Mouse (Mus musculus): ENCODE results near the gene Elf3.
"Not testable (repeated sequence)": the region's sequence is repeated elsewhere in the genome, so short reads cannot be mapped to it uniquely, and the experiment has no call there.

Elf3 gene

DNA sequence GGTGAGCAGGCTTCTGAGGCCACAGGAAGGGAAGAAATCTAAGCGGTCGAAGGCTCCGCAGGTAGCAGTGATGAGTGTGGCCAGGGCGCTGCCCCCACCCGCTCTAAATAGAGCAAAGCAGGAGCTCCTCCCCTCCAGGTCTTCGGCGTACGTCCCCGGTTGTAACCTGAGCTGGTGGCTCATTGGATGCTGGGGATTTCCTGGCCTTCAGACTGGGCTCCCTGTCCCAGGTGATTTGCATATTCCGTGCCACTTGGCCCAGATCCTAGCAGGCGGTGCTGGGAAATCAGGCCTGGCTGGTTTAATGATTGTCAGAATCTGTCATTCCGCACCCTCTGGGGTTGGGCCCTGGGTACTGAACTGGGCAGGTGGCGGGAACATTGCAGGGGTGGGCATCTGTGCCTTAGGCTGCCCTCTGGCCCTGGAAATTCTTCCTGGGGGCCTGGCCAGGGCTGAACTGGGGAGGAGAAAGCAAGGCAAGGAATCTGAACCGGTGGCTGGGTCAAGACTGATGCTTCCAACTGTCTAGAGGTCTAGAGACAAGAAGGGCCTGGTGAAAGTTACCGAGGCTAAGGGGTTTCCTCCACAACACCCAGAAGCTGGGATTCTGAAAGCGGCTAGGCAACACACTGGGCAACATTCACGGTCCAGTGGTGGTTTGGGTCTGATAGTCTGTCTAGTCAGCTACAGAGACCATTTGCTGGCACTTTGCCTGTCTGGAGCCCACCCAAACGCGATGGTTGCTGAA, at the start of gene Elf3:
Gene Elf3, minus strand, starts transcription at position 189 of the 748 bp plus-strand sequence.
- DNase-seq = no peak

DNA sequence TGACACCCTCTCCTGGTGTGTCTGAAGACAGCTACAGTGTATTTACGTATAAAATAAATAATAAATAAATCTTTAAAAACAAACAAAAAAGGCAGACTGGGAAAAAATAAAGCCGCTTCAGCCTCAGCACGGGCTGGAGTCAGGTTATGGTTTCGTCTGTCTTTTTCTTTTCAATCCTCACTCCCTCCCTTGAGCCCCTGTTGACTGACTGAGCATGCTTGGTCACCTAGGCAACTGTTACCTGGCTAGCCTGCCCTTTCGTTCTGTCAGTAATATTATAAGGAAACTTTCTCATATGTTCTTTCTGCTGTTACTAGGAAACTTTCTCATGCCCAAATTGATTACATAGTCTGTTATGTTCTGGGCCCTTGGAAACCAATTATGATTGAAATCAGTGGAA, 32.5 kb upstream of the Elf3 start:
- DNase-seq = no peak

DNA sequence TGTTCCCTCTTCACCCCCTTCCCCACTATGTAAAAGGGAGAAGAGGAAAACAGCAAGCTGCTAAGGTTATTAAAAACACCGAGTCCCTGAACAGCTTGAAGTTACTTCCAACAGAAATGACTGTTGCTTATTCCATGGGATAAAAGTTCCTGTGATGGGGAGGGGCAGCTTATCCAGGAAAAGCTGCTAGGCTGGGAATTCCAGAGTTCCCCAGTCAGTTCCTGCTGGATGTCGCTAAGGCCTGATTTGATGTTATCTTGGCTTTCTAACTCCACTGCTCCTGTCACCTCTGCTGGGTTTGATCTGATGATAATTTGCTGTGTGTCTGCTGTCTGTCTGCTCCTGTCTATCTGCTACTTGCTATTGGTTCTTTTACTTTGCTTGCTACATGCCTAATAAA, 27.9 kb upstream of the Elf3 start:
- no peak for DNase-seq

DNA sequence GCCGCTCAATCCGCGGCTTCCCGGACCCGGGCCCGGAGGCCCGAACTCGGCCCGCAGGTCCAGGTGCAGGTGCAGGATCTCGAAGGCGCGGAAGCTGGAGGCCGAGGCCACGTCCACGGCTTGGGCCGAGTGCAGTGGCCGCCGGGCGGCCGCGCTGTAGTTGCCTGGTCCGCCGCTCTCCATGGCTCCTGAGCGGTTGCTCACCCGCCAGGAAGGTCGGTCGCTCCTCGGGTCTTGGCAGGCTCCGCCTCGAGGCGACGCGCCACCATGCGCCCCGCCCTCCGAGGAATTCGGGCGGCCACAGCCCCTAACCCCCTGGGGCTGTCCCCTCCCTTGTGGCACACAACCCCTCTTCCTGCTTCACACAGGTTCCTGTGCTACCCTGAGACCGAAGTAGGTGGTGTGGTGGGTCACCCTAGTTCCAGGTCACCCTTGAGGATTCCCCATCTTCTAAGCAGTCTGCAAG, 25.5 kb upstream of the Elf3 start, which contains the start of gene Rnpep:
Gene Rnpep, minus strand, starts transcription at position 259 of the 466 bp plus-strand sequence.
- peak; percentile 79 for DNase-seq

DNA sequence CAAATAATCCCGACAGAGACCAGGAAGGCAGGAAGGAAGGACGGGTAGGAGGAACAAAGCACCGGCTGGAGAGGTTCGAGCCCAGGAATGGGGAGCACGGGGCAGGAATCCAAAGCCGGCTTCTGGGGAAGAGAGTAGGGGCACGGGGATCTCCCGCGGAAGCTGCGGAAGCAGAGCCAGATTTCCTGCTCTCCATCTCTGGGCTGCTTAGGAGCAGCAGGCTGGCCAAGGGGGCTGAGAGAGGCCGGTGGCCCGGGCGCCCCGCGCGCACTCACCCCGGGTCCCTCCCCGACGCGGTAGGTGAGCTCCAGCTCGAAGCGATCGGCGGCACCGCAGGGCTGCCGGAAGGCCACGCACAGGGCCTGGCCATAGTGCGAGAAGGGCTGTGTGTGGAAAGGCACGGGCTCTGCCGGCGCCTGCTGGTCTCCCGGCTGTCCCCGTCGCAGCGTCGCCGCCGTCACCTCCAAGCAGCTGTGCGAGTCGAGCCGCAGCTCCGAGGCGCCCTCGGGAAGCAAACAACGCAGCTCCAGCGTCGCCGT, 25.0 kb upstream of the Elf3 start:
- peak; percentile 55 for DNase-seq

DNA sequence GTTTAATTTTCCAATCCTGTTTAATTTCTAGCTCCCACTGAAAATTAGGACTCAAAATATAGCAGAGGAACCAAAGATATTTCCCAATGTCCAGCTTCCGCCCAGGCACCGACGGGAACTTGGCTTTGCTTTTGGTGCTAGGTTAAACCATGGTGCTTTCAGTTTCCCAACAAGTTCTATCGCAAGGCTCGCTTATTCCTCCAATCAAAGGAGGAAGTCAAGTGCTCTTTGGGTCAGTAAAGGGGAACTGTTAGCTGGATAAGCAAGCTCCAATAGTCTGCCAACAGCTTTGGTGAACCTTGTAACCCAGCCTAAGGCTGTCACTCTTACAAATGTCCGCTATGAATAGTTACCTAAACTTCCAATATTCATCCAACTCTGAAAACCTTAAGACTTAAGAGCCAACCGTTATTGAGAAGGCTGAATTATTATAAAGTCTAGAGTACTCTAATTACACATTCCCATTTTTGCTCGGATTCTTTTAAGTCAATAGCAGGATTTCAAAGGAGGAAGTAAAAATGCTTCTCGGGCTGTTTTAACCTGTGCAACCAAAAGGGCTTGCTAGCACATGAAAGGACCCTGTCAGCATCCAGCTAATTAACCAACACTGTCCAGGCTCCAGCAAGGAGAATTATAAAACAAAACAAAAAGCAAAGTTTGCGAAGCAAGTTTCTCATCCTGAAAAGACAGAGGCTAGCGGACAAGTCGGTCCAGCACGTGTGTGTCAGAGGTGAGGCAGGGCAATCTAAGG, 24.3 kb upstream of the Elf3 start:
- DNase-seq = no peak

DNA sequence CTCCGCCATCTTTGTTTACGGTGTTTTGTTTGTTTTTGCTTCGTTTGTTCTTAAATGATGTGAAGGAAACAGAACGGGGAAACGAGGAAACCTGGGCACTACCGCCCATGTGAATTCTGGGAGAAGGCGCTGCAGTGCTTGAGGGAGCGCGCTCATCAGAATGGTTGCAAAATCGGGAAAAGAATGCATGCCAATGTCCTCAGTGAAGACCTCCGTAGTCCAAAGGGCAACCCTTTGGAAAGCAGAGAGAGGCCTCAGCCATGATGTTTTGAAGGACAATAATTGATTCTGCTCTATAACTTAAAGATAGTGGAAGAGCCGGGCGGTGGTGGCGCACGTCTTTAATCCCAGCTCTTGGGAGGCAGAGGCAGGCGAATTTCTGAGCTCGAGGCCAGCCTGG, 23.5 kb upstream of the Elf3 start:
- no peak for DNase-seq

DNA sequence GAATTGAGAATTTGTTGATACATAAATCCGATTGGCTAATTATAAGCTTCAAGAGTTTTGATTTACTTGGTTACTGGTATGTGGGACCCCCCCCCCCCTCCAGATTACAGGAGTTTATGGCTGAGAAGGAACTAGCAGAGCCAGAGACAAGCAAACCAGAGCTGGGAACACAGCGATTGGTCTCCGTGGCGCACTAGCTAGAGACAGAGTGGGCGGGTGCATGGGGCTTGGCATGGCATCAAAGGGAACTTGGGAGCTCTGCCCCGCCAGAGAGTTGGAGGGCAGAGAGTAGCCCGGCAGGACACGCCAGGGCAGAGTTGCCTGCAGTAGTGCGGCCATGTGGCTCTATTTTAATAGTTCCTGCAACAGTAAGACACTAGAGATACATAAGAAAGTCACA, 22.3 kb upstream of the Elf3 start:
- no peak for DNase-seq

DNA sequence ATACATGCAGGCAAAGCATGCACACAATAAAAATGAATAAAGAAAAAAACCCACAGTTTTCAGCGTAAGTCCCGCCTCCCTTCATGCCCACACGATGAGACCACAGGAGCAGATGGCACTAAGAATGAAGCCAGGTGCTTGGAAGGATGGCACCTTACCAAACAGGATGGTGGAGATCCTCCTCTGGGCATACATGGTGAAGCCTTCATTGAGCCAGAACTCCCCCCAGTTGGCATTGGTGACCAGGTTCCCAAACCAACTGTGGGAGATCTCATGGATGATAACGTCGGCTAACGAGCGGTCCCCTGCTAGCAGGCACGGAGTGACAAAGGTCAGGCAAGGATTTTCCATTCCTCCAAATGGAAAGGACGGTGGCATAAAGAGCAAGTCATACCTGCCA, 13.0 kb upstream of the Elf3 start:
- no peak for DNase-seq

DNA sequence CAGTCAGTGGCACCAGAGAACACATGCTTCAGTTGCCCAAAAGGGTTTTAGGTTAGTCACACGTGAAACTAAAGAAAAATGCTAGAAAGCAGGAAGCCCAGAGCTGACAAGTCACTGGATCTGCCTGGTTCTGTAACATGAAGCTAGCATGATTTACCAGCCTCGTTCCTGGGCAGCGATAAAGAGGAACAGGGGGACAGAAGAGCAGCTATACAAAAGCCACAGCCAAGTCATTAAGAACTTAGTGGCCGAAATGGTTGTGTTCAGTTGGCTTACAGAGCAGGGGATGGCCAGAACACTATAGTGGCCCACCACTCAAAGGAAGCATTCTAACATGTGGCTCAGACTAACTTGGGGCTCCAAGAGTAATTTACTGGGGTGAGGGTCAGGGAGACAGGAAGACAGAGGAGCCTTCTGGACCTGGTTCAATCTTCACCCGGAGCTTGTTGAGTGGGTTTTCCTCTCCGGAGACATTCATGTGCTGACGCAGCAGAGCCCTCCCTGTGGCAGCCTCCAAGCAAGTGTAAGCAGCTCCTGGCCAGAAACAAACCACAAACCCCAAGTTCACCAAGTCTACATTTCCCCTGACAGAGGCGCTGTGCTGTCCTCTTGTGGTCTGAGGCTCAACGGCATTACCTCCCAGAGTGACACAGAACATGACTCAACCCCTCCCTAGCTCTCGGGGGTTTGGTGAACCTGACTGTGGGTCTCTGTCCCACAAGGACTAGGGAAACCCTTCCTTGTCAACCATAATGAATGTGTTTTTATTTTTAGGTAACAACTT, 9.5 kb upstream of the Elf3 start:
- no peak for DNase-seq

DNA sequence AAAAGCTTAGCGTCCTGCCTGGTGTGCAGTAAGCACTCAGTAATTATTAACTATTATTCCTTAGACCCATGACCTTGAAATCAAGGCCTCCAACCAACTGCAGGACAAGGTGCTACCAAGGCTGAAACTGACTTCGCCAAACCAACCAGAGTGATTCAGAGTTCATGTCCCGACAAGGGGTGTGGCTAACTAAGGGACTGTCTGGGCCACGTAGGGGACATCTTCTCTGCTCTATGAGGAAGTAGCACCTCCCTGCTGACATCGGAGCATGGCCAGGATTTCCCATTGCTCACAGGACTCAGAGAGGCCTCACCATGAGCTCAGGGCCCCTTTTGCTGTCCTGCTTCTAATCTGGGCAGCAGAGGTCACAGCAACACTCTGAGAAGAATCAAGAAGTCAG, 7.5 kb upstream of the Elf3 start:
- no peak for DNase-seq

DNA sequence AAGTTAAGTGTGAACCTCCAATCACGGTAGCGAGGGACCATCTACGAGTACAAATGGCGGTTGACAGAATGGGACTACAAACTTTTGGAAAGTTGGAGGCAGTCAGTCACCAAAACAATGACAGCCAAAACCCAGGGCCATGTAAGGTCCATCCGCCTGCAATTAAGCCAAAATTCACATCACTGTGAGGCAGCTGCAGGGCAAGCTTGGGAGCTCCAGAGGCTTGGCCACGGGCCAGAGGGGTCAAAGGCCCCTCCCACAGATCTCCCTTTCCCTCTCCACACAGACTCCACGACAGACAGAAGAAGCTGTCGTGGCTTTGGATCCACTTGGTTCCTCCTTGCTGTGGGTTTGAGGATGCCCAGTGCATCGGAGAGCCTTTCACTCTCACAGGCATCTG, 4.9 kb upstream of the Elf3 start:
- no peak for DNase-seq

DNA sequence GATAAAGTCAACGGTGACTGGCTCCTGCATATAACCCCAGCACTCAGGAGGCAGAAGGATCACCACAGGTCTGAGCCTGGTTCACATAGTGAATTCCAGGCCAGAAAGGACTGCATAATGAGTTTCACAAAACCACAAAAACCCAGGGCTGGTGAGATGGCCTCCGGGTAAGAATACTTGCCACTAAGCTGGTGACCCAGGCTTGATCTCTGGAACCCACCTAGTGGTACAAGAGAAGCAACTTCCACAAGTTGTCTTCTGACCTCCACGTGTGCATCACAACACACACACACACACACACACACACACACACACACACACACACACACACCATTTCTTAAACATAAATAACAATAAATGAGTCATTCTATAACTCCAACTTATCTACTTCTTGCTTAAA, 4.0 kb upstream of the Elf3 start:
- no peak for DNase-seq

DNA sequence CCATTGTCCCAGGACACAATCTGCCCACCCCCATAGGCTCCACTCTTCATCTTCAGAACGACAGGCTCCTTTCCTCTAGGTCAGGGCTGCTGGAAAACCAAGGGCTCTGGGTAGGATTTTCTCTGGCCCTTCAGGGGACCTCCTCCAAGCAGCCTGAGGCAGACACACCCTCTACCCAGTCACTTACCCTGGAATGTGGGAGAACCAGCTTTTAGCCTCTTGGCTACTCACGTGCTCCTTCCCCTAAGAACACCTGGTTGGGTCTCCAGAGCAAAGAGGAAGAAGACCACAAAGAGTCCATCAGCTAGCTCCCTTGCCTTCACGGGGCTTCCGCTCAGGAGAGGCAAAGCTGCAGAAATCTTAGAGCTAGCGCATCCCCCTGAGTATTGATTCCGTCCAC, 2.6 kb upstream of the Elf3 start:
- DNase-seq = no peak

DNA sequence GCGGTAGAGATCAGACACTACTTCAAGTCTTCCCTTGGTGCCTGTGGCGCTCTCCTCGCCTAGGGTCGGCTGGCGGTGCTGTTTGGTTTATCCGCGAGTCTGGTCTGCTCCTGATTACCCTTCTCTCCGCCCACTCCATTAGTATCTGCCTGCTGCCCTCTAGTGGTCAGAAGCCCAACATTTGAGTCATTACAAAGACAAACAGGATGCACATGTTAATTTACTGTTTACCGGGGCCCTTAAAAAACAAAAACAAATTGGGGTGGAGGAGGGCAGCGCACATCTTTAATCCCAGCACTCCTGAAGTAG, 714 bp upstream of the Elf3 start:
- peak; percentile 67 for DNase-seq

DNA sequence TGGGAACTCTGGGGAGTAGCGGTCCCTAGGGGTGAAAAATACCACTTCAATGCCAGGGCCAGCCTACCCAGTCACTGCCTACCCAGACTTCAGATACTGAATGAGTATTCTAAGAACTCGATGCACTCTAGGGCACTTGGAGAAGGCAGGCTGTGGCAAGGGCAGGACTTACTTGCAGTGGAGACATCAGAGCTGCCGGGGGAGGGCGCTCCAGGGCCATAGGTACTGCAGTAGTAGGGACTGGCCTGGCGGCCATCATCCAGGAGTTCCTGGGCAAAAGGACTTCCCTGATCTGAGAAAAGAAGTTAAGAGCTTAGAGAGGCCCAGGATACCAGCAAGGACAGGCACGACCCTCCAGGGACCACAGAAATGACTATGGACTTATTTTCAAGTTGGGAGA, 2.1 kb downstream of the Elf3 start:
- no peak for DNase-seq

DNA sequence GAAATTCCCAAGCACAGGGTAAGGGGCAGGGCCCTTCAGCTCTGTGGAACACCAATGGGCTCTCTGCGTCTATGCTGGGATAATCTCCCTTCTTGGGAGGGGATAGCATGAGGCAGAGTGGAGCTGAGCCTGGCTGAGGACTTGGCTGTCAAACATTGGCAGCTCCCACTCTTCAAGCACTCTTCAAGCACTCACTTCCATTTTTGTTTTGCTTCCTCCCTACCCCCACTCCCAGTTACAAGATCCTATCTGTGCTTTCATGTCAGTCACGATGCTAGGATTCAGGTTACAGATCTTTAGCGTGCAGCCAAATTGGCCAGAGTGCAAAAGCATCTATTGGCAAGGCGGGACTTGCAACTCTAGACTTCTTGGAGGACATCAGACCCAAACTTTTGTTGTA, 5.5 kb downstream of the Elf3 start:
- no peak for DNase-seq

DNA sequence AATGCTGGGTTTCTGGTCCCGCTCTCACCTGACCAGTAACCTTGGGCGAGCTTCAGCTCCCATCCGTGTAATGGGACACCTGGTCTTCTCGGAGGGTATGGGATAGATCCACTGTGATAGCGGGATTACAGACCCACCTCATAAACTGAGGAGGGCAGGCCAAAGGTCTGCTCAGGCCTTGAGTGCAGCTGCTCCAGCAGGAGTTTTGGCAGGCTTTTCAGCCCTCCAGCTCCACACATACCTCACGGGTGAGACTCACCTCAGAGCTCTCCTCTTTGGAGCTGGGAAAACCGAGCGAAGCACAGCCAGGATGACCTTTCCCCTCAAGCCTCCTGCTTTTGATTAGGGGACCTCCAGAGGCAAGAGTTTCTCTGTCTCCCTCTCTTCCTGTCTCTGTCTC, 7.0 kb downstream of the Elf3 start:
- no peak for DNase-seq

DNA sequence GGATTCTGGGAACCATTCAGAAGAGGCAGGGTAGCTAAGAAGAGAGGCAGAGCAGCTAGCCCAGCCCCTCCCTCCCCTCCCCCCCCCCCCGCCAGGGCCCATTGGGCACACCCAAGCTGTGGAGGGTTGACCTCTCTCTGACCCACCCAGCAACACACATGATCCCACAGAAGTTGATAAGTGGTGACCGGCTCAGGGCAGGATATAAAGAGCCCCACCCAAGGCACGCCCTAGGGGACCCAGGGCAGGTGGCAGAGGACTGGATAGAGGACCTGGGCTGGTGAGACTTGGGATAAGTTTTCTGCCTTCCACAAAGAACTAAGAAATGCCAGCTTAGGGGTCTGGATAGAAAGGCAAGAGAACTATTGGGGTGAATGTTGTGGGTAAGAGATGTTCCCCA, 7.7 kb downstream of the Elf3 start:
- DNase-seq = no peak

DNA sequence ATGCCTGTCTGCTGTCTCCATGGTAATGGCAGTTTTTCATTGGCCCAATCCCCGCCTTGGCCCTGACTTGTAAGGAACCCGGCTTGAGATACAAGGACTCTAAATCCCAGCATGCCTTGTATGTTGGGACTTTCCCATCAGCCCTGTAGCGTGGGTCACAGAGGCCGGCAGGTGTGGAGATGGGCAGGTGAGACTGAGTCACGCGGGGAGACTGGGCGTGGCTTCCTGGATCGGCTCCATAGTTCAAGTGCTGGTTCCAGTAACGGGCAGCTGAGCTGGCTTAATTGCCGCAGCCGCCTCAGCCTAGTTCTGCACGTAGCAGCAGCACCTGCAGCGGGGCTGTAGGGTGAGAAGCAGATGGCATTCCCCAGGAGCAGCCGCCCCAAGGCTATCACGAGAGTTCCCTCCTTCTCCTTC, 9.9 kb downstream of the Elf3 start:
- DNase-seq = no peak

DNA sequence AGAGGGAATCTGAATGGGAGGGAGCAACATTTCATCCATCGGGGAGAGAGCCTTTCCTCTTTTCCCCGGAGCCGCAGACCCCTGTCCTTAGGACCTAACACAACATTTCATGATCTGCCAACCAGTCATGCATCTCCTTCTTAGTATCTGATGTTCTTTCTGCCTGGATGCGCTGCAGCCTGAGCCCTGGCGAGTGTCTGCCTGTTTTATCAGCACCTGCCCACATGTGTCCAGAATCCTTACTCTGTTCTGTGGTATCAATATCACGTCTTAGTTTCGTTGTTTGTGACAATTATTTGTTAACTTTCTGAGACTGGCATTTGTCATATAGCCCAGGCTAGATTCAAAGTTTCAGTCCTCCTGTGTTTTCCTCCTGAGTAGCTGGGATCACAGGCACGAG, 14.4 kb downstream of the Elf3 start:
- DNase-seq = no peak

DNA sequence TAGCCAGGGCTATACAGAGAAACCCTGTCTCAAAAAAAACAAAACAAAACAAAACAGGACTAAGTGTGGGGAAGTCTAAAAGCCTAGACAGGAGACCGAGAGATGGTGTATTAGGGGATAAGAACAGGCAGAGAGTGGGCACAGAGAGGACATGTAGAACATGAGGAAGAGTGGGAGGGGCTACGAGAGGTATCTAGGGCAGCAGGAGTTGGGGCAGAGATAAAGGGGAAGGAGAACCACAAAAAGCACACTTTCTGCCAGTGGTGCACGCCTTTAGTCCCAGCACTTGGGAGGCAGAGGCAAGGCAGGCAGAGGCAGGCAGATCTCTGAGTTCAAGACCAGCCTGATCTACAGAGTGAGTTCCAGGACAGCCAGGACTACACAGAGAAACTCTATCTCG, 18.2 kb downstream of the Elf3 start:
- not testable (repeated sequence) for DNase-seq

DNA sequence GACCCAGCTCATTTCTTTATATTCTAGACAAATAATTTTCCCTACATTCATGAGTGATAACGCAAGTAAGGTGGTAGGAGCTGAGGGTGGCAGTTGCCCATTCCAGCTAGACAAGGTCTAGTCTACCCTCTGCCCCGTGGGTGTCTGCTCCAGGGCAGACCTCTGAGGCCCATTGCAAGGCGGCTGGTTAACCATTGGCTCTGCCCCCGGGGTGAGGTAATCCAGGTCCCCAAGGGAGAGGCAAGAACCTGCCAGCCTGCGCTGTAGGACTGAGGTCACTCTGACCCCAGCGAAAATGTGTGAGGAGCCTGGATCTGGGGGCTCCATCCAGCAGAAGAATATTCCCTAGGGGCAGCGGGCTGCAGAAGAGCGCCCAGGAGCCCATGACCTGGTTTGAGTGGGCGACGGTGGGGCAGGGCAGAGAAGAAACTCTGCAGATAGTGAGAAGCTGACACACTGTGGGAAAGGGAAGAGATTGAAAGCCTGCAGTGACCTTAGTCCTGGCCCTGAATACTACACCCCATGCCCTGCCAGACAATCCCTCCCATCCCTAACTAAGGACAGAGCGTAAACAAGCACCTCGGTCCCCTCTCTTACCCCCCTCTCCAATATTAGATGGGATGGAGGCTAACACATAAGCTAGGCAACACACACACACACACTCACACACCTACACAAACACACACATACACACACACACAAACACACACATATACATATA, 21.1 kb downstream of the Elf3 start:
- no peak for DNase-seq

Data from thymus, postnatal 25 days (tissue).